Mouse (Mus musculus) B cell, adult 2 months (primary cell): Measurements from ENCODE around the gene Gm17027.
"Not testable (repeated sequence)": the region's sequence is repeated elsewhere in the genome, so short reads cannot be mapped to it uniquely, and the experiment has no call there.

Experiments used
- DNase-seq, 2 experiments: peaks; one replicate each; pipeline ENCODE4 v3.0.0; 2022

Gene Gm17027

DNA sequence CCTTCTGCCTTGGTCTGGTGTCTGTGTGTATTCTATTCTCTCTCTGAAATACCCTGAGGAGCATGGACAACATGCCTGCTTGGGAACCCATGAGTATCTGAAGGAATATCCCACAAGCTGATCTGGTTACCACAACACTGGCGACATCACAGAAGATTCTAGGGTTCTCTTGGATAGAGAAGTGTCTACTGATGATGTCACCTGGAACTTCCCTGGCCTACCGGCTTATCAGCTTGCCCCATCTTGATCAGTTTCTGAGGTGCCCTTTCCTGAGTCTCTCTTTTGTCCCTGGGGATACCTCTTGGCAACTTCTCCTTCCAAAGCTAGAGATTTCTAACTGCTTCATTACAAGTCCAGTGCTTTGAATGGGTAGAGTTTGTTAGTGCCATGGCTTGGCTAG is at the start of gene Gm17027:
TSS of gene Gm17027 (minus strand) at position 101 of the 400 bp plus-strand sequence.
- DNase-seq, result not testable (repeated sequence)

DNA sequence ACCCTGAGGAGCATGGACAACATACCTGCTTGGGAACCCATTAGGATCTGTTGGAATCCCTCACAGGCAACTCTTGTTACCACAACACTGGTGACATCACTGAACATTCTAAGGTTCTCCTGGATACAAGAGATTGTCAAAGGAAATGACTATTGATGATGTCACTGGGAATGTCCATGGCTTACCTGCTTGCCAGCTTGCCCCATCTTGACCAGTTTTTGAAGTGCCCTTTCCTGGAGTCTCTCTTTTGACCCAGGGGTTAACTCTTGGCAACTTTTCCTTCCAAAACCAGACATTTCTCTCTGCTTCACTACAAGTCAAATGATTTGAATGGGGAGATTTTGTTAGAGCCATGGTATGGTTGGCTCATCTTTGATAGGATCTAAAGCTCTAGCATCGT is 28.3 kb upstream of the Gm17027 start, which contains the start of gene Gm3573:
TSS of gene Gm3573 (minus strand) at position 101 of the 400 bp plus-strand sequence.
- not testable (repeated sequence) for DNase-seq

DNA sequence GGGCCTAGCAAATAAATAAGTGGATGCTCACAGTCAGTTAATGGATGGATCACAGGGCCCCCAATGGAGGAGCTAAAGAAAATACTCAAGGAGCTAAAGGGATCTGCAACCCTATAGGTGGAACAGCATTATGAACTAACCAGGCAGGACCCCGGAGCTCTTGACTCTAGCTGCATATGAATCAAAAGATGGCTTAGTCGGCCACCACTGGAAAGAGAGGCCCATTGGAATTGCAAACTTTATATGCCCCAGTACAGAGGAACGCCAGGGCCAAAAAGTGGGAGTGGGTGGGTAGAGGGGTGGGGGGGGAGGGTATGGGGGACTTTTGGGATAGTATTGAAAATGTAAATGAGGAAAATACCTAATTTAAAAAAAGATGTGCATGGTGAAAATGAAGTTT is 21.5 kb upstream of the Gm17027 start:
- not testable (repeated sequence) for DNase-seq

DNA sequence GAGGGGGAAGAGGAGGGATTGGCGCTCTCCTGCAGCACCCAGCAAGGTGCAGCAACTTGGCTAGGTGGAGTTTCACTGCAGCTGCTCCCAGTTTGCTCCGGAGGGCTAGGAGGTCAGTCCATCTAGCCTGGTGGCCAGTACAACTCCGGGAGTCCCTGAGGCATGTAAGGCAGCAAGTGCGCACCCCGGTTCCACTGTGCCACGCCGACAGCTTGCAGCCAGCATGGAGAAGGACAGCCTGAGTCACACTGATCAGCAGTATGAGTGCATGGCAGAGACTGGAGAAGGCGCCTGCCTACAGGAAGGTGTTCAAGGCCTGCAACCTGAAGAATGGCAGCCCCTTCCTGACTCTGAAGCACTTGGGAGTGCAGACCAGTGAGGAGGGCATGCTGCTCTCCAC is 27.9 kb downstream of the Gm17027 start:
- DNase-seq, result not testable (repeated sequence)

DNA sequence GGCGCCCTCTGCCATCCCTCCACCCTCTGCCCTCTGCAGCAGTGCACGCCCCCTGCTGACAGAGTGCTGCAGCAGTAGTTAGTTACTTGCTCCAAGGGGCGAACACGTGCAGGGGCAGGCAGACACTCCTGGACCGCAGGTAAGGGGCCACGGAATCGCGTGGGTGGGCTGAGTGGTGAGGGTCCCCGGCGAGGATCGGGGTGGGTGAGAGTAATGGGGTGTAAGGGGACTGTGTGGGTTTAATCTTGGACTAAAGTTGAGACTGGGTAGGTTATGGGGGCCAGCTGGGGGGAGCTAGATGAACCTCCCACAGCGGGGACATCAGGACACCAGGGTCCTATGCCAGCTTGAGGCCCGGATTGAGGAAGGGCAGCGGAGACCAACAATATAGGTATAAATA is 28.6 kb downstream of the Gm17027 start:
- not testable (repeated sequence) for DNase-seq

DNA sequence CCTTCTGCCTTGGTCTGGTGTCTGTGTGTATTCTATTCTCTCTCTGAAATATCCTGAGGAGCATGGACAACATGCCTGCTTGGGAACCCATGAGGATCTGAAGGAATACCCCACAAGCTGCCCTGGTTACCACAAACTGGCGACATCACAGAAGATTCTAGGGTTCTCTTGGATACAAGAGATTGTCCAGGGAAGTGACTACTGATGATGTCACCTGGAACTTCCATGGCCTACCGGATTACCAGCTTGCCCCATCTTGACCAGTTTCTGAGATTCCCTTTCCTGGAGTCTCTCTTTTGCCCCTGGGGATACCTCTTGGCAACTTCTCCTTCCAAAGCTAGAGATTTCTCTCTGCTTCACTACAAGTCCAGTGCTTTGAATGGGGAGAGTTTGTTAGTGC is 45.2 kb downstream of the Gm17027 start, which contains the start of gene Gm7951:
TSS of gene Gm7951 (minus strand) at position 101 of the 400 bp plus-strand sequence.
- not testable (repeated sequence) for DNase-seq
